Mouse (Mus musculus) spleen, adult 2 months (tissue): ENCODE data around the gene Yif1a. TPM values are rescaled to one million over a fixed set of nuclear protein-coding genes. Genes with fewer than 3 reads are reported as not detected.
A peak's percentile ranks its signal among the peaks of the same experiment; 100 is the strongest.

ENCODE experiments used
- DNase-seq, 2 experiments: peaks; one replicate each; pipeline versions ENCODE4 v3.0.0 to v3.0.0-alpha.2; 2012 to 2021; ENCODE audit warnings: low spot score in 2 of 2, low read depth in 1 of 2
- H3K27ac ChIP-seq: fragments of 200-500 bp; 2 replicates; pipeline ENCODE4 v1.5.1; 2012; ENCODE audit warnings: low read length, inconsistent platforms; ENCODE audit not compliant: insufficient read depth
- H3K27me3 ChIP-seq: fragments of 200-500 bp; 2 replicates; pipeline ENCODE4 v1.6.1; 2012; ENCODE audit warnings: mild to moderate bottlenecking, moderate library complexity, low read length, inconsistent platforms; ENCODE audit not compliant: control insufficient read depth, insufficient read depth
- H3K36me3 ChIP-seq: fragments of 200-500 bp; 2 replicates; pipeline ENCODE4 v1.6.1; 2012; ENCODE audit warnings: mild to moderate bottlenecking, low read length, inconsistent platforms; ENCODE audit not compliant: control insufficient read depth, insufficient read depth
- H3K4me1 ChIP-seq: fragments of 200-500 bp; 2 replicates; pipeline ENCODE4 v1.6.1; 2011; ENCODE audit warnings: inconsistent platforms; ENCODE audit not compliant: control insufficient read depth, insufficient read depth, insufficient read length
- H3K4me3 ChIP-seq: fragments of 200-500 bp; 2 replicates; pipeline ENCODE4 v1.5.1; 2011; ENCODE audit warnings: mild to moderate bottlenecking, inconsistent platforms; ENCODE audit not compliant: insufficient read depth, insufficient read length; ENCODE audit errors: extremely low read depth
- CTCF ChIP-seq: fragments of 200-500 bp; IDR thresholded peaks from 2 replicates; pipeline ENCODE4 v1.5.1; 2011; ENCODE audit warnings: mild to moderate bottlenecking, inconsistent platforms; ENCODE audit not compliant: insufficient read depth, insufficient read length, insufficient replicate concordance; ENCODE audit errors: extremely low read depth
- POLR2A ChIP-seq: fragments of 200-500 bp; IDR thresholded peaks from 2 replicates; pipeline ENCODE4 v1.6.1; 2011; ENCODE audit warnings: low read depth, low read length, inconsistent platforms
- WGBS: fragments of 180-500 bp; shearing (Covaris S2); methylation state at CpG from one replicate; pipeline ENCODE4 v1.1.7; 2018; 5-methylcytosine and 5-hydroxymethylcytosine counted together
- polyA plus RNA-seq: library from polyadenylated mRNA; depleted of rRNA; stranded (reverse); fragments of >200 nt; gene quantifications from 2 replicates; pipeline ENCODE4 v1.2.3, GENCODE M21; 2012

Gene Yif1a
- polyA plus RNA-seq, 1 experiment: 60.5 TPM

DNA sequence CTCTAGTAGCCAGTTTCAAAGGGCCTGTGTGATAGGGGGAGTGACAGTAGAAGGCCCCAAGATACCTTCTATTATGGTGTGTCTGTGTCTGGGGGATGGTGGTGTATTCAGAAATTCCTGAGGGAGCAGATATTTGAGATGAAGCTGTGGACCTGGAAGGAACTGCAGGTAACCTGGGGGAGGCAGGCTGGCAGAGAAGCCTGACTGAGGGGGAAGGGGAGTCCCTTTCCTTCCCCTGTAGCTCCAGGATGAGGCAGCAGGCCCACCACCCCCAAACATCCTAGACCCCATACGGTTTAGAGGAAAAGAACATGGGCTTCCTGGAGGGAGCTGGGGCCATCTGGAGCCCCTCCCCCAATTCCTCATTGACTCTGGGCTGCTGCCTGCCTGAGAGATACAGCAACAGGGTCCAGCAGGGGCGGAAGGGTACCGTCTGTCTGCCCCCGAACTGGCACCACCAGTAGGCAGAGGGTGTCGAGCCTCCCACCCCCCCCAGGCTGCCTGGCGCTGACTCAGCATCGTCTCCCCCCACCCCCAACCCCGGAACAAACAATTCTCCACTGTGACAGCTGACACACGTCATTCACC, 7.6 kb downstream of the Yif1a start:
- peaks cover 4% of the 10 kb centered on the region for H3K27me3 ChIP-seq
- H3K4me1 ChIP-seq: peaks cover 8% of the 10 kb centered on the region
- WGBS: 10% methylated on average over 9 of the region's 9 CpGs
- TF ChIP-seq CTCF (no peak), POLR2A (no peak)
- H3K36me3 ChIP-seq: peaks cover 21% of the 10 kb centered on the region
- no peak overlapping the region for H3K27ac ChIP-seq
- DNase-seq: no peak
- no peak overlapping the region for H3K4me3 ChIP-seq

DNA sequence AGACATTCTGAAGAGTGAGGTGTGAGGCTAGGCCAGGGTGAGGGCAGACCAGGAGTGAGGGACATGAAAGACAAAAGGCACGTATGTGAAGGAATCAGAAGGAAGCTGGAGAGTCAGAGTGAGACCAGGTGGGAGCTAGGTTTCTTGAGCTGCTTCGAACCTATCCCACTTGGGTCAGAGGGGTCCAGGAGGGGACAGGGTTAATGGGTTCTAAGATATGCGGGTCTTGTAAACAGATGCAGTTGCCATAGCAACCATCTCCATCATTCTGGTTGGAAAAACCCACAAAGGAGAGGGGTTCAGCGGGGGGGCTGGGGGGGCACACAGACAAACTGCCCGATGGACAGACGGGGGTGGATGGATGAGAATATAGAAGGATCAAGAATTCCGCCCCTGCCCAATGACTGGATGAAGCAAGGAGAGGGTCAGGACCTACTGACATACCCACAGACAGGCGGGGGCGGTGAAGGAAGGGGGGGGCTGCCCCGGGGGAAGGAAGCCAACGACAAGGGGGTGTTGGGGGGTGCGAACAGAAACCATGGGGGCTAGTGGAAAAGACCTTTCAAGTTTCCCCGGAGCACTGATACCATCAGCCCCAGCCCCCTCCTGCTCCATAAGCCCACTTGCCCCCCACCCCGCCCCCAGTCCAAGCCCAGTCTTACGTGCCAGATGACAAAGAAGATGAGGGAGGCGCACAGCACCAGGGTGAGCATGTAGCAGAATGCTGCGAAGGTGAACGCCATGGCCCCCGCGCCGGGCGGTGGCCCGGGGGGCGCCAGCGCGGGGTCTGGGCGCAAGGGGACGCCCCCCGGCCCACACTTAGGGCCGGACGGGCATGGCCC, 9.4 kb downstream of the Yif1a start:
- H3K27me3 ChIP-seq: peaks cover 4% of the 10 kb centered on the region
- TF ChIP-seq POLR2A (no peak), CTCF (no peak)
- H3K4me1 ChIP-seq: peaks cover 8% of the 10 kb centered on the region
- 11% methylated on average over 24 of the region's 31 CpGs for WGBS
- peaks cover 27% of the 10 kb centered on the region for H3K36me3 ChIP-seq
- no peak overlapping the region for H3K27ac ChIP-seq
- no peak for DNase-seq
- peak overlapping the region; percentile 27; the same call in 1 of the 2 replicates for H3K4me3 ChIP-seq

DNA sequence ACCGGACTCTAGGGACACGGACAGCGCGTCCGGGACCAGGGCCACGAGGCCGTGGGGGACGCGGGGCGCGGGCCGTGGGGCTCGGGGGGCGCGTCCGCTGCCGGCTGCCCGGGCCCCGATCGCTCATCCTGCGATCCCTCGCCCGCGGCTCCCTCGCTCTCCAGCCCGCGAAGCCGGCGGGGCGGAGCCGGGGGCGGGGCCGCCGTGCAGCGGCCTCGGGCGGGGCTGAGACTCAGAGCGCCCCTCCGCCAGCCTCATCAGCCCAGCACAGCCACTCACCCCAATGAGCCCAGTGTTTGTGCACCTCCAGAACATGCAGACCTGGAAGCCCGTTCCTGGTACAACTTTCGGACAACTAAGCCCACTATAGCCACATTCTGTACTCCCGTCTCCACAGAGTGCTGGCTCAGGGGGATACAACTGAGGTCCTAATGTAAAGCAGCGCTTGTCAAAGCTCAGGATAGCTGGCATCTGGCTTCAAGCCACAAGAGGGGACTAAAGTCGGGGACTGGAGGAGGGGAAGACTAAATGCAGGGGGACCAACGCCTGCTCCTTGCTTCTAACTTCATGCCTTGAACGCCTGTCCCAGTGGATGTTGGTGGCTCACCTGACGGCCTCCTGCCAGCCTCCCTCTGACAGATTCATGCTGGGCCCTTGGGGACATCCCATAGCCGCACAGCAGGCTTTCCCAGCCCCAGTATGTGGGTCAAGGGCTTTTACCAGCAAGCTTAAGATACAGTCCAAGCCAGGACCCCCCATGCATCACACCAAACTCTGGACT, 10.2 kb downstream of the Yif1a start, which contains the start of gene Cnih2:
Gene Cnih2 (minus strand): TSS at position 159 of the 781 bp plus-strand sequence.
- H3K36me3 ChIP-seq: peaks cover 33% of the 10 kb centered on the region
- WGBS: 12% methylated on average over 45 of the region's 48 CpGs
- no peak for TF ChIP-seq CTCF
- no peak for TF ChIP-seq POLR2A
- no peak for DNase-seq
- H3K4me1 ChIP-seq: peaks cover 8% of the 10 kb centered on the region
- peak within 1 kb of the TSS; percentile 27; the same call in 1 of the 2 replicates for H3K4me3 ChIP-seq
- H3K27me3 ChIP-seq: peaks cover 4% of the 10 kb centered on the region
- H3K27ac ChIP-seq: no peak within 1 kb of the TSS

DNA sequence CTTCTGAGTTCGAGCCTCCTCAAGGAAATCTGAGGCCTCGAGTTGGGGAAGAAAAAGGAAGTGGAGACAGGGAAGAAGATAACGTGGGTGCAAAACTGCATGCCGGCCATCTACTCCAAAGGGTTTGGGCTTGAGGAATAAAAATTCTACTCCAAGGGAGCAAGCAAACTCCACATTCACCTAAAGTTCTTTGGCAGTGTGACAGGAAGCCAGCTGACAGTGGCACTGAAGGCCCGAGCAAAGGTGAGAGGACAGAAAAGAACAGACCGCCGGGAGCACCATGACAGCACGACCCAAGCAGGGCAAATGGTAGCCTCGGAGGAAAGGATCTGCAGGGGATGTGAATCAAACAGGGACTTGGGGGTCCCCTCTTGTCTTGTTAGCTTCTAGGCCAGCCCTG, 17.7 kb downstream of the Yif1a start:
- Histone ChIP-seq H3K27ac (peak overlapping the region; percentile 98), H3K4me1 (peaks cover 7% of the 10 kb centered on the region; the same call in 1 of the 2 replicates), H3K36me3 (peaks cover 24% of the 10 kb centered on the region), H3K4me3 (peak overlapping the region; percentile 97), H3K27me3 (no peaks in the 10 kb centered on the region)
- TF ChIP-seq POLR2A (no peak), CTCF (no peak)
- 2% methylated on average over 9 of the region's 9 CpGs for WGBS
- no peak for DNase-seq

DNA sequence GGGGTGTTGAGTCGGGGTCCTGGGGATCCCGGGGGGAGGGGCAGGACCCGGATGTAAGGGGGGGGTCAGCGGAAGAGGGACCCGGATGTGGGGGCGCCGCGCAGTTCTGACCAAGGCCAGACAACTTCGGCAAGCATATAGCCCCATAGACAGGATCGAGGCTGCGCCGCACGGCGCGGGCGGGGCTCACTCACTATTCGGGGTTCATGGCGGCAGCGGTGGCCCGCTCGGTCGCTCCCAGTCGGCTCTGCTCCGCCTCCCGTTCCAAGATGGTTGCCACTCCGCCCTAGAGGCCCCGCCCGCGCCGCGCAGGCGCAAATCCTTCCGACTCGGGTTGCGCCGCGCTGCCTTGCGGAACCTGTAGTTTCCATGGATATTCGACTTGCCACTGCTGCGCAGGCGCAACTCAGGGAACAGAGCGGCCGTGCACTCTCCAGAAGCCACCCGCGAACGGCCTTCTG, 18.4 kb downstream of the Yif1a start, which contains the start of gene Rab1b:
Gene Rab1b (minus strand): TSS at position 342 of the 461 bp plus-strand sequence.
- Histone ChIP-seq H3K27me3 (no peaks in the 10 kb centered on the region), H3K36me3 (peaks cover 20% of the 10 kb centered on the region), H3K4me3 (peak within 1 kb of the TSS; percentile 97), H3K27ac (peak within 1 kb of the TSS; percentile 98), H3K4me1 (peaks cover 7% of the 10 kb centered on the region; the same call in 1 of the 2 replicates)
- under 1% methylated on average over 39 of the region's 46 CpGs for WGBS
- TF ChIP-seq POLR2A: peak; percentile 35
- TF ChIP-seq CTCF: no peak
- peak; percentile 95 to 96 for DNase-seq

DNA sequence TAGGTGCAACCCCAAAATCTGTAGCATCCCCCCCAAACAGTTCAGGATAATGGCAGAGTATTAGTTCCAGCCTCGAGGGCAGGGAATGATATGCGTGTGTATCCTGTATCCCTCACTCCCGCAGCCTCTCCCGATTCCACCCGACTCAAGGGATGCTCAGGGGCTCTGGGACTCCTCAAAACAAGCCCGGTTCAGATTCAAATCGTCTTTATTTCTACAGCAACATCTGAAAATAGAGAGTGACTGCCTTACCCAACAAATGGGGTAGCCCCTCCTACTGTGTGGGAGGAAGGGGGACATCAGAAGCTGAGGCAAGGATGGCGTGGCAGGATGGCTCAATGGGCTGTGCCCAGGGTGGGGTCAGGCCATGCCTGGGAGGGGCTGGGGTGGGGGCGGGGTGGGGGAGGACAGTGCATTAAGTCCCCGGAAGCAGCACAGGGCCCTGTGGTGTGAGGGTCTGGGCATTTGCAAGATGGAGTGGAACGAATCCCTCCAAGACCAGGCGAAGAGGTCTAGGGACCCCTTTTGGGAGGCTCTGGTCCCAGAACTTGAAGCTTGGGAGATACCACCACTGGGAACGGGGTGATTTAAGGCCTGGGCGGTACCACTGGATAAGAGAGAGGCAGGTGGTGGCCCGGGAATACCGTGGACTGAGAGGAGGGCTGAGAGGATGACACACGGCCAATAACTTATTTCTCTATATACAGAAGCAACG, 19.4 kb downstream of the Yif1a start:
- TF ChIP-seq POLR2A (no peak), CTCF (no peak)
- Histone ChIP-seq H3K4me1 (peaks cover 7% of the 10 kb centered on the region; the same call in 1 of the 2 replicates), H3K36me3 (peaks cover 17% of the 10 kb centered on the region), H3K27me3 (no peaks in the 10 kb centered on the region), H3K4me3 (no peak overlapping the region), H3K27ac (no peak overlapping the region)
- WGBS: 89% methylated on average over 18 of the region's 18 CpGs
- no peak for DNase-seq
